Mouse (Mus musculus) liver, adult 2 months (tissue): ENCODE results near the gene Mcoln3. TPM values are rescaled to one million over a fixed set of nuclear protein-coding genes. Genes with fewer than 3 reads are reported as not detected.

Experiments used
- DNase-seq: peaks from one replicate; pipeline ENCODE4 v3.0.0-alpha.2; 2011; ENCODE audit warnings: low read depth, low spot score; ENCODE audit errors: extremely low read depth
- H3K27ac ChIP-seq: fragments of 200-500 bp; replicated peaks from 2 replicates; pipeline ENCODE4 v1.5.1; 2012; ENCODE audit warnings: low read depth, mild to moderate bottlenecking, control low read depth, inconsistent platforms, low read length; ENCODE audit not compliant: insufficient read depth
- H3K27me3 ChIP-seq: fragments of 200-500 bp; 2 replicates; pipeline ENCODE4 v1.6.1; 2012; ENCODE audit warnings: mild to moderate bottlenecking, moderate library complexity, low read length, inconsistent platforms; ENCODE audit not compliant: control insufficient read depth, insufficient read depth
- H3K36me3 ChIP-seq: fragments of 200-500 bp; 2 replicates; pipeline ENCODE4 v1.6.1; 2012; ENCODE audit warnings: low read length, inconsistent platforms; ENCODE audit not compliant: control insufficient read depth, insufficient read depth
- H3K4me1 ChIP-seq: fragments of 200-500 bp; 2 replicates; pipeline ENCODE4 v1.6.1; 2011; ENCODE audit warnings: low read length; ENCODE audit not compliant: control insufficient read depth, insufficient read depth
- H3K4me3 ChIP-seq: fragments of 200-500 bp; 2 replicates; pipeline ENCODE4 v1.5.1; 2011; ENCODE audit warnings: low read depth, mild to moderate bottlenecking, control low read depth, low read length, moderate library complexity; ENCODE audit not compliant: insufficient read depth
- H3K79me2 ChIP-seq: fragments of 200-500 bp; 2 replicates; pipeline ENCODE4 v1.6.1; 2012; ENCODE audit warnings: inconsistent platforms, mild to moderate bottlenecking, low read length, moderate library complexity; ENCODE audit not compliant: control insufficient read depth, insufficient read depth
- H3K9ac ChIP-seq: fragments of 200-500 bp; 2 replicates; pipeline ENCODE4 v1.6.1; 2012; ENCODE audit warnings: low read depth, mild to moderate bottlenecking, control low read depth, inconsistent platforms, low read length
- CTCF ChIP-seq: fragments of 200-500 bp; IDR thresholded peaks from 2 replicates; pipeline ENCODE4 v1.5.1; 2011; ENCODE audit warnings: low read depth, low read length, control low read depth
- POLR2A ChIP-seq: fragments of 200-500 bp; IDR thresholded peaks from 2 replicates; pipeline ENCODE4 v1.6.1; 2011; ENCODE audit warnings: low read length, control low read depth; ENCODE audit not compliant: insufficient read depth; ENCODE audit errors: extremely low read depth
- WGBS: fragments of 180-500 bp; shearing (Covaris S2); methylation state at CpG from one replicate; pipeline ENCODE4 v1.1.7; 2018; 5-methylcytosine and 5-hydroxymethylcytosine counted together
- polyA plus RNA-seq: library from polyadenylated mRNA; depleted of rRNA; stranded (reverse); fragments of >200 nt; gene quantifications from 2 replicates; pipeline ENCODE4 v1.2.3, GENCODE M21; 2012
- total RNA-seq: library from RNA; depleted of rRNA; stranded (reverse); fragments of >200 nt; gene quantifications from 2 replicates; pipeline ENCODE4 v1.2.3, GENCODE M21; 2014

Gene Mcoln3
- total and polyA plus RNA-seq, 2 experiments, result not detected

DNA sequence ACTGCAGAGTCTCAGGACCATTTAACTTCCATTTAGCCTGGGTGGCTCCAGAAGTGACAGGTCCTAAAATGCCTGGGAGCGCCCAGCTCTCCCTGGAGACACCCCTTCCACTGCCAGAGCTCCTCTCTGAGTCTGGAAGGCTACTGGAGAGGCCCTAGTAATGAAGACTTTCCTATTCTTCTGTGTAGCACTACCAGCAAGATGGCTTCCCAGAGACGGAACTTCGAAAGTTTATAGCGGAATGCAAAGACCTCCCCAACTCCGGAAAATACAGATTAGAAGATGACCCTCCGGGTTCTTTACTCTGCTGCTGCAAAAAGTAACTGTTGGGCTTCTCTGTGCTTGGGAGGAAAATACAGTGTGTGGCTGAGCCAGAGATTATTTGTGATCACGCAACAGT lies 23.0 kb downstream of the Mcoln3 start:
- H3K9ac ChIP-seq, result no peak overlapping the region
- no peak for DNase-seq
- TF ChIP-seq CTCF (no peak), POLR2A (no peak)
- H3K36me3 ChIP-seq, result no peaks in the 10 kb centered on the region
- 95% methylated on average over 7 of the region's 7 CpGs for WGBS
- no peak overlapping the region for H3K27ac ChIP-seq
- H3K4me1 ChIP-seq, result no peaks in the 10 kb centered on the region
- H3K27me3 ChIP-seq, result no peaks in the 10 kb centered on the region
- H3K4me3 ChIP-seq, result no peak overlapping the region
- no peaks in the 10 kb centered on the region for H3K79me2 ChIP-seq

DNA sequence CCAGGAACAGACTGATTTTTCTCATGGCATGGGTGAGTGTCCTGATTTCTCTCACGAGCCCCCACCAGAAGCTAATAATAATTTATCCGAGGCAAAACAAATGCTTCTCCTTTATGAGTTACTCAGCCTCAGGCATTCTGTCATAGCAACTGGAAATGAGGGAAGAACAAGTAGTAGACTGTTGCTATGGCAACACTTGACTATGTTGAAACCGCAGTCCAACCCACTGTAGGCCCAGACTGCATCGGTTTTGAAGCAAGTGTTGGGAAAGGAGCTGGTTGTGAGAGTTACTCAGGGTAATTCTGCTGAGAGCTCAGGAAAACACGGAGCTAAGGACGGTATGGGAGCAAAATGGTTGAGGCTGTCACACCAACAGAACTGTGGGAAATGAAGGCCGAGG lies 25.3 kb downstream of the Mcoln3 start:
- Histone ChIP-seq H3K9ac (no peak overlapping the region), H3K27ac (no peak overlapping the region), H3K27me3 (no peaks in the 10 kb centered on the region), H3K79me2 (no peaks in the 10 kb centered on the region), H3K36me3 (no peaks in the 10 kb centered on the region), H3K4me1 (no peaks in the 10 kb centered on the region), H3K4me3 (no peak overlapping the region)
- 80% methylated on average over 7 of the region's 7 CpGs for WGBS
- no peak for DNase-seq
- TF ChIP-seq POLR2A (no peak), CTCF (no peak)

DNA sequence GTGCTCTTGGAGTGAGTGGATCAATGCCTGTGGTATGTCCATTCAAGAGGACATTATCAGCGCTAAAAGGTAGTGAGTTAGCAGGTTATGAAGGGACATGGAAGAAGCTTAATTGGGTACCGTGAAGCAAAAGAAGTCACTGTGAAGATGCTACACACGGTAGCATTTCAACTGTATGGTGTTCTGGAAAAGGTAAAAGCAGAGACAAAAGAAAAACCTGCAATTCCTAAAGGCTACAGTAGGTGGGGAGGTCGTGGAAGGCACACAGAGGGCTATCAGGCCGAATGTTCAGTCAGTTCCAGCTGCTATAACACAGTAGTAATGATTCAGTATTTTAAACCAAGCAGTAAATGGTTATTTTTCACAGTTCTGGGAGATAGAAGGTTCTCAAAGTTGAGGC lies 28.3 kb downstream of the Mcoln3 start:
- Histone ChIP-seq H3K27ac (no peak overlapping the region), H3K36me3 (no peaks in the 10 kb centered on the region), H3K4me1 (peaks cover 4% of the 10 kb centered on the region; the same call in 1 of the 2 replicates), H3K4me3 (no peak overlapping the region), H3K27me3 (0 out of 2 replicates have a peak, but pooled peaks cover 2% of the 10 kb centered on the region), H3K9ac (no peak overlapping the region), H3K79me2 (no peaks in the 10 kb centered on the region)
- no peak for DNase-seq
- WGBS, result 55% methylated on average over 5 of the region's 5 CpGs
- TF ChIP-seq CTCF (no peak), POLR2A (no peak)

DNA sequence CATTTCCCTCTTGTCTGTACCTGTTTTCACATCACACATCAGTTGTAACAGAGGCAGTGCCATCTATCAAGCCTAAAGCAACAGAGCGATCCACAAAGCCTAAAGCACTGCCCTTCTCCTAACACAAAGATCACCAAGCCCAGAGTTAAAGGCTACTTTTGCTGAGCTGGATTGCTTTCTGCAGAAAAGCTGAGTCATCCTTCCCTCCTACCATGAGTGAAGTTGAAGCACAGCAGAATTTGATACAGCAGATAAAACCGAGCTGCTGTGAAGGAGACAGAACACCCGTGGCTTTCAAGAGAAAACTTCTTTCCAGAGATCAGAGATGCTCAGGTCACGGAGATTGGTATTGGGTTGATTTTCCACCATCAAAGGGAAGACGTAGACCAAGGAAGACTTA lies 28.9 kb downstream of the Mcoln3 start:
- TF ChIP-seq POLR2A (no peak), CTCF (no peak)
- H3K79me2 ChIP-seq, result no peaks in the 10 kb centered on the region
- peaks cover 4% of the 10 kb centered on the region; the same call in 1 of the 2 replicates for H3K4me1 ChIP-seq
- no peaks in the 10 kb centered on the region for H3K36me3 ChIP-seq
- H3K9ac ChIP-seq, result no peak overlapping the region
- 0 out of 2 replicates have a peak, but pooled peaks cover 2% of the 10 kb centered on the region for H3K27me3 ChIP-seq
- H3K27ac ChIP-seq, result no peak overlapping the region
- H3K4me3 ChIP-seq, result no peak overlapping the region
- 72% methylated on average over 5 of the region's 5 CpGs for WGBS
- no peak for DNase-seq

DNA sequence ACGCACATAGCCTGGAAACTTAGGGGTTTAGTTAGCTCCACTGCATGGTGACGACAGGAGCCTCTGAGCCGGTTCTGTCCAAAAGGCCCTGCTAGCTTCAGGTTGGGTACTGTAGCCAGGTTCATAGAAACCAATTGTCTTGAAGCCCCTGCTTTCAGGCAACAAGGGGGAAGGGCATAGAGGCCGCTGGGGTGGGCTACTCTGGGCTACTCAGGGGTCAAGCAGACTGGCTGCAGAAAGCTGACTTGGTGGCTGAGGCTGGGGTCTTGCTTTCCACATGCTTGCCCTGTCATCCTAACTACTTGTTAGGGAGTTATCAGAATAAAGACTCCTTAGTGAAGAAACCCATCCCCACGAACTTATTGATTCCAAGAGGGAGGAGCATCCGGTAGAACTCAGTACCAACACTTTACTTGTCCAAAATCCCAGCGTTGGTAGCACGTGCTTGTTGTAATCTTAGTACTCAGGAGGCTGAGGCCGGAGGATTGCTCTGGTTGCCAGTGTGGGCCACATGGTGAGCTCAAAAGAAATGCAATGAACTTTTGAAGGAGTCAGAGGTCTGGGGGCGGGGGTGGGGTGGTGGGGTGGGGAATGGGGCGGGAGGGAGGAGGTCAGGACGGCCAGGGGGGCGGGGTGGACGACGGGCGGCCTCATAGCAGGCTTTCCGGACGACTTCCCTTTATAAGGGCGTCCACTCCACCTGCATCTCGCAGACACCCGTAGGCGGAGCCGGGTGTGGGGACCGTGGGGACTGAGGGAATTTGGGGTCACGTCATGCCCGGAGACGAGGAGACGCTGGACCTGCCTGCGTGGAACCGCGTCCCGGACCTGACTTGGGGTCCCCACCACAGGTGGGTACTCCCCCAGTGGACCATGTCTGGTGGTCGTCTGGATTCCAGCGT lies 32.2 kb downstream of the Mcoln3 start, which contains the start of gene Mcoln2:
Mcoln2 (plus strand) TSS at position 678 of the 902 bp plus-strand sequence.
- DNase-seq, result no peak
- H3K9ac ChIP-seq, result peak within 1 kb of the TSS; percentile 5; the same call in 1 of the 2 replicates
- TF ChIP-seq CTCF (no peak), POLR2A (no peak)
- H3K4me1 ChIP-seq, result peaks cover 4% of the 10 kb centered on the region; the same call in 1 of the 2 replicates
- H3K79me2 ChIP-seq, result no peaks in the 10 kb centered on the region
- peak within 1 kb of the TSS; percentile 38 for H3K4me3 ChIP-seq
- H3K27ac ChIP-seq, result no peak within 1 kb of the TSS
- H3K36me3 ChIP-seq, result no peaks in the 10 kb centered on the region
- WGBS, result 8% methylated on average over 33 of the region's 34 CpGs
- H3K27me3 ChIP-seq, result 0 out of 2 replicates have a peak, but pooled peaks cover 2% of the 10 kb centered on the region

DNA sequence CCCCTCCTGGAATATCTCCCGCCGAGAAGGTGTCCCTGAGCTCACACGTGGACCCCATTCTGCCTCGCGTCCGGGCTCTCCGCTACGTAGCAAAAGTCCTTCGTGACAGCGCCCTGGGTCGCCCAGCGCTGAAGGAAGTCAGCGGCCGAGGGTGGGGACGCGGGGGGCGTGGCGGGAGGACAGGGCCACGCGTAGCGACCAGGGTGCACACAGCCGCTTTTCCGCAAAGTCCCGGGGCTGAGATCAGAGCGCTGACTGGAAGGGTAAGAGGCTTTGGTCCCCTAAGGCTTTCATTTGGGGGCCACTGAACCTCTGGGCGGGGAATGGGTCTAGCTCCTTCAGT lies 32.8 kb downstream of the Mcoln3 start:
- H3K27ac ChIP-seq, result no peak overlapping the region
- TF ChIP-seq POLR2A (no peak), CTCF (no peak)
- peaks cover 4% of the 10 kb centered on the region; the same call in 1 of the 2 replicates for H3K4me1 ChIP-seq
- 0 out of 2 replicates have a peak, but pooled peaks cover 2% of the 10 kb centered on the region for H3K27me3 ChIP-seq
- peak overlapping the region; percentile 5; the same call in 1 of the 2 replicates for H3K9ac ChIP-seq
- DNase-seq, result no peak
- no peaks in the 10 kb centered on the region for H3K36me3 ChIP-seq
- WGBS, result 1% methylated on average over 26 of the region's 26 CpGs
- H3K4me3 ChIP-seq, result peak overlapping the region; percentile 38
- no peaks in the 10 kb centered on the region for H3K79me2 ChIP-seq
